Mouse (Mus musculus) ZHBTc4 (cell line): Measurements from ENCODE around the gene Ube3a.

Experiments
- DNase-seq: peaks from one replicate; pipeline ENCODE4 v3.0.0-alpha.2; 2011; ENCODE audit warnings: low read depth, low spot score

The Ube3a gene

DNA sequence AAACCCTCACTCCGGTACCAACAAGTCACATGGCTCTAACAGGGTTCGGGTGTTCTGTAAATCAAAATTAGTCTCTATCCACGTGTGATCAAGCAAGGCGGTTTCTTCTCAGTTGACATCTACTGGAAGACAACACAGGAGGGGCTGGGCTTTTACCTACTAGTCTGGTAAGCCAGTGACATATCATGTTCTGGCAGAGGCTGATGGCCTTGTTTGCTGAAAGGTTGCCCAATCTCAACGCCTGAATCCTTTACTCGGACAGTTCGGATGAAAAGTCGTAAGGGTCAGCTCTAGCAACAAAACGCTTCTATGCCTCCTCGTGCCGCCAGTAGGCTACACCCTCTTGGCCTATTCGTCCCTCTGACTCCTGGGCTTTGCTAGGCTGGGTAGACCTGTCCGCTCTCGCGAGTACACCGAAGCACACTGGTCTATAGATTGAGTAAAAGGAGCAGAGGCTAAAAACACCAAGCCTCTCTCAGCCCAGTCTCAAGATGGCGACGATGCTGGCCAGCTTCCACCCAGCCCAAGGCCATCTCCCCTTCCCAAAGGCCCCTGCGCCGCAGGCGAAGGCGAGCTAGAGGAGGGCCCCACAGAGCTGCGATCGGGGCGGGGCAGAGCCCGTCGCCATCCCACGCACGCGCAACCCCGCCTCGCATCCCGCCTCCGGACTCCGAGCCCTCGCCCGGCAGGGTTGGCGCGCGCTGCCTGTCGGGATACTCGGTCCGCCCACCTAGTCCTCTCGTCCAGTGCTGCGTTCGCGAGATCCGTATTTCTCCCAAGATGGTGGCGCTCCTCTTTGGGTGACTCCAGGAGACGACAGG is at the start of gene Ube3a:
TSS of gene Ube3a (plus strand) at position 706 of the 821 bp plus-strand sequence.
- peak; percentile 98 for DNase-seq

- DNase-seq: no peak
These were observed 35.7 kb upstream of the Ube3a start for GRCm38 (mm10) chr7:59192831-59193230.

DNA sequence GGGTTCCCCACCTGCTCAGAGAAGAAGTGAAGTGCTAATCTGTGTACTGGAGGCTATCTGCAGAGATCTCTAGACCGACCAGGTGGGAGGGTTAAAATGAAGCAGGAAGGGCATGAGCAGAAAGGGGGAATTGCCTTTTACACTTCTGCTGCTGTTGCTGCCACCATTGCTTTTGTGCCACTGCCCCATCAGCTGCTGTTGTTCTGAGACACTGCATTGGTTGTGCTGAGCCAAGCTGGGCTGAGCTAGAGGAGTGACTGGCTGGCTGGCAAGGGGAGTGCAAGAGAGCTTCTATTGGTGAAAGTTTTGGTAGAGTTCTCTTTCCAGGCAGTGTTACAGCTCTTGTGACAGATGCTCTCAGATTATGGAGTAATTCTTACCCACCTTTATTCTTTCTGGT is 13.6 kb upstream of the Ube3a start:
- DNase-seq: no peak

- no peak for DNase-seq
These were observed 7.3 kb upstream of the Ube3a start for GRCm38 (mm10) chr7:59221244-59221643.

DNA sequence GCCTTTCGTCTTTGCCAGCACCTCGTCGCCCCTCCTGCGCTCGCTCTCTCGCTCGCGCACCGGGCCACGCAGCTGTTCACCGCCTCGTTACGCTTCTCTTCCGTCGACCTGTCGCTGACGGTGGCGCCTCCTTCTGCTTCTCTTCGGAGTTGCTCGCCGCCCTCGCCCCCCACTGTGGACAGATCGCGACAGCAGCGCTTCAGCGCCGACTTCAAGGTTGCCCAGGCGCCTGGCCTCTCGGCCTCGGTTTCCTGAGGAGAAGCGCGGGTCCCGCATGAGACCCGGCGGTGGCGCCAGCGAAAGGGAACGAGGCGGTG is 274 bp downstream of the Ube3a start:
- no peak for DNase-seq

GRCm38 (mm10) chr7:59229183-59229911 is 797 bp downstream of the Ube3a start:
- peak; percentile 61 for DNase-seq

DNA sequence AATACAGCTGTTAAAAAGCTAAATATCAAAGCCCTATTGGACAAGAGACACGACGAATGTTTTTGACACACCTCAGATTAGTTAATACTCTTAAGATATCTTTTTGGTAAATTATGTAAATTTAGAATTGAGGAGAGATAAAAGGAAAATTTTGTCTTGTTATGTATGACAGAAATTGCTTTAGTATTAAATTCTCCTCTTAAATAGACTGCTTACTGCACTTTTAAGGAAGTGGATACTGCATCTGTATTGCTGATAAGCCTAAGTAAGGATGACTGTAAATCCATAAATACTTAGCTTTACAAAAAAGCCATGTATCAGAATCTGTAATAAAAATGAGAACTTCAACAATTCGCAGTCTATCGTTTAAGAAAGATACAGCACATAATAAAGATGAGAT is 1.8 kb downstream of the Ube3a start:
- DNase-seq: no peak

- DNase-seq: no peak
These were observed 2.2 kb downstream of the Ube3a start for GRCm38 (mm10) chr7:59230768-59231167.

GRCm38 (mm10) chr7:59231960-59232359 is 3.4 kb downstream of the Ube3a start:
- DNase-seq: peak; percentile 2

DNA sequence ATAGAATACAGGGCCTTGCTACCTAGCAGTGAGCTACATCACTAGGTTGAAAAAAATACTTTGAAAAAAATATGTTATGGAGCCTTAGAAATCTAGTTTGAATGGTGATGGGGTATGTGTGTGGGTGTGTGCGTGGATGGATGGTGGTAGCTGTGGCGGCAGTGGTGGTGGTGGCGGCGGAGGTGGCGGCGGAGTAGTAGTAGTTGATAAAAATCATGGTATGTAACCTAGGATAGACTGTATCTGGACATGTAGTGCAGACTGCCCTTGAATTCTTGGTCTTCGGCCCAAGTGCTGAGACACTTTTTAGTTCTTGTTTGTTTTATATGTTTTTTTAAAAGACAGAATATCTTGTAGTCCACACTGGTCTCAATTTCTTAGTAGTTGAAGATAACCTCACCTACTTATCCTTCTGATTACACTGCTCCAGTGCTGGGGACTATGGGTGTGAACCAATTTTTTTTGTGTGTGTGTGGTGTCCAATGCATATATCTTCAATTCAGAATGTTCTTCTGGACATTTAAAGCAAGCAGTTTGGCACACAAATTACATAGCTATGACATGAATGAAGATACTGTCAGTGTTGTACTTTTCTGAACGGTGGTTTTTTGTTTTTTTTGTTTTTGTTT is 6.3 kb downstream of the Ube3a start:
- peak; percentile 1 for DNase-seq

- no peak for DNase-seq
These were observed 14.7 kb downstream of the Ube3a start for GRCm38 (mm10) chr7:59243257-59243656.

DNA sequence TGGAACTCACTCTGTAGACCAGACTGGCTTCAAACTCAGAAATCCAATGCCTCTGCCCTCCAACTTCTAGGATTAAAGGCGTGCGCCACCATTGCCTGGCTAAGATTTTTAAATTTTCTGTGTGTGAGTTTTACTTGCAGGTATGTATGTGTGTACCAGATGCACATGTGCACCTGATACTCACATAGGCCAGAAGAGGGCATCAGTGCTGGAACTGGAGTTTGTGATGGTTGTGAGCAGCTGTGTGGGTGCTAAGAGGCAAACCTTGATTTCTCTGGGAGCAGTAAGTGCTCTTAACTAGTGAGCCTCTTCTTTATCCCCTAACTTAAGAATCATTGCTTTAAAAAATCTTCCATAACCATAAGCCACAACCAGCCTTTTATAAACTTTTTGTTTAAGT is 17.0 kb downstream of the Ube3a start:
- peak; percentile 52 for DNase-seq

GRCm38 (mm10) chr7:59253373-59253772 is 24.8 kb downstream of the Ube3a start:
- no peak for DNase-seq

GRCm38 (mm10) chr7:59265538-59265937 is 37.0 kb downstream of the Ube3a start:
- no peak for DNase-seq

- no peak for DNase-seq
These were observed 43.2 kb downstream of the Ube3a start for GRCm38 (mm10) chr7:59271775-59272174.

- no peak for DNase-seq
These were observed 84.0 kb downstream of the Ube3a start for GRCm38 (mm10) chr7:59312576-59312975.

GRCm38 (mm10) chr7:59322759-59323158 is 94.2 kb downstream of the Ube3a start:
- DNase-seq: no peak
